Mouse (Mus musculus) liver, postnatal 0 days (tissue): Measurements from ENCODE around the gene Gm45711. TPM values are rescaled to one million over a fixed set of nuclear protein-coding genes. Genes with fewer than 3 reads are reported as not detected.

Experiments used
- ATAC-seq: fragments of 200-750 bp; cut with Nextera tagmentation; 2 replicates; pipeline ENCODE4 v1.8.0; 2017; ENCODE audit warnings: mild to moderate bottlenecking, moderate library complexity
- DNase-seq: peaks from one replicate; pipeline ENCODE4 v3.0.0-alpha.2; 2016
- H3K27ac ChIP-seq: fragments of 300-500 bp; sonication (generic); 2 replicates; pipeline ENCODE4 v1.5.1; 2014; ENCODE audit warnings: antibody characterized with exemption, moderate library complexity, mild to moderate bottlenecking, low read depth
- H3K27me3 ChIP-seq: fragments of 300-500 bp; sonication (generic); 2 replicates; pipeline ENCODE4 v1.6.1; 2014; ENCODE audit warnings: low read length, control low read depth, mixed read lengths; ENCODE audit not compliant: insufficient read depth
- H3K36me3 ChIP-seq: fragments of 300-500 bp; sonication (generic); replicated peaks from 2 replicates; pipeline ENCODE4 v1.6.1; 2014; ENCODE audit warnings: mild to moderate bottlenecking, control low read depth, low read length, moderate library complexity, mixed read lengths; ENCODE audit not compliant: insufficient read depth
- H3K4me1 ChIP-seq: fragments of 300-500 bp; sonication (generic); 2 replicates; pipeline ENCODE4 v1.6.1; 2014; ENCODE audit warnings: antibody characterized with exemption, mild to moderate bottlenecking, control low read depth; ENCODE audit not compliant: insufficient read depth
- H3K4me2 ChIP-seq: fragments of 300-500 bp; sonication (generic); 2 replicates; pipeline ENCODE4 v1.6.1; 2014; ENCODE audit warnings: low read depth, mild to moderate bottlenecking, low read length, moderate library complexity, mixed read lengths
- H3K4me3 ChIP-seq: fragments of 300-500 bp; sonication (generic); 2 replicates; pipeline ENCODE4 v1.5.1; 2014; ENCODE audit warnings: low read depth, low read length
- H3K9ac ChIP-seq: fragments of 300-500 bp; sonication (generic); replicated peaks from 2 replicates; pipeline ENCODE4 v1.6.1; 2014; ENCODE audit warnings: mild to moderate bottlenecking, moderate library complexity
- H3K9me3 ChIP-seq: fragments of 300-500 bp; sonication (generic); 2 replicates; pipeline ENCODE4 v1.6.1; 2016; ENCODE audit warnings: mild to moderate bottlenecking, control low read depth, low read length, mixed read lengths
- CTCF ChIP-seq: sonication (generic); IDR thresholded peaks from 2 replicates; pipeline ENCODE4 v1.5.1; 2016; ENCODE audit warnings: antibody characterized with exemption, low read depth
- EP300 ChIP-seq: IDR thresholded peaks from 2 replicates; pipeline ENCODE4 v1.6.1; 2016; ENCODE audit warnings: antibody characterized with exemption, low read depth, mild to moderate bottlenecking
- WGBS: fragments of 180-500 bp; shearing (Covaris S2); extraction: QIAGEN DNeasy Blood & Tissue Kit; methylation state at CpG from one replicate; pipeline ENCODE4 v1.1.7; 2014; ENCODE audit not compliant: insufficient replicate concordance; 5-methylcytosine and 5-hydroxymethylcytosine counted together
- polyA plus RNA-seq: library from polyadenylated mRNA; unstranded; fragments of >200 nt; fragmentation: Nextera tagmentation; extraction: Ambion mirVana; gene quantifications from 2 replicates; pipeline ENCODE4 v1.2.1, GENCODE M21; 2015

Gene Gm45711
- polyA plus RNA-seq, 1 experiment from 2014 or later = not detected

- DNase-seq (no peak), ATAC-seq (no peak)
- 65% methylated on average over 4 of the region's 4 CpGs for WGBS
- H3K9me3 ChIP-seq = no peaks in the 10 kb centered on the region
- peaks cover 63% of the 10 kb centered on the region for H3K36me3 ChIP-seq
- no peak overlapping the region for H3K4me3 ChIP-seq
- peak overlapping the region; percentile 65; the same call in 1 of the 2 replicates for H3K27ac ChIP-seq
- no peaks in the 10 kb centered on the region for H3K27me3 ChIP-seq
- no peak overlapping the region for H3K9ac ChIP-seq
- H3K4me1 ChIP-seq = peaks cover 2% of the 10 kb centered on the region; the same call in 1 of the 2 replicates
- TF ChIP-seq CTCF (no peak), EP300 (0 out of 2 replicates have a peak, but pooled peaks have one; percentile 15)
- H3K4me2 ChIP-seq = no peak overlapping the region
These were observed 77.8 kb downstream of the Gm45711 start for GRCm38 (mm10) chr8:104232039-104232438.

Other genes starting within 250 kb of the Gm45711 start
- 8.8 and 10.0 TPM in 2 replicates for gene Cdh5, start 208.5 kb downstream of the Gm45711 start, polyA plus RNA-seq
- not detected in 2 replicates for gene Bean1, start 139.6 kb downstream of the Gm45711 start, polyA plus RNA-seq
- gene Tk2, start 61.5 kb downstream of the Gm45711 start, polyA plus RNA-seq = 10.3 and 10.6 TPM in 2 replicates
- gene Cklf, start 59.2 kb downstream of the Gm45711 start, polyA plus RNA-seq = 16.7 and 17.3 TPM in 2 replicates
- gene Cmtm2a, start 16.9 kb downstream of the Gm45711 start, polyA plus RNA-seq = not detected in 2 replicates
- not detected in 2 replicates for gene Cmtm1, start 64 bp upstream of the Gm45711 start, polyA plus RNA-seq
- not detected in 2 replicates for gene Gm11020, start 11.5 kb upstream of the Gm45711 start, polyA plus RNA-seq
- gene Cmtm2b, start 12.1 kb upstream of the Gm45711 start, polyA plus RNA-seq = not detected in 2 replicates
- gene Cmtm3, start 29.3 kb upstream of the Gm45711 start, polyA plus RNA-seq = 24.9 and 25.0 TPM in 2 replicates
- gene Cmtm4, start 85.7 kb upstream of the Gm45711 start, polyA plus RNA-seq = 0.94 and 1.1 TPM in 2 replicates
- gene Dync1li2, start 133.0 kb upstream of the Gm45711 start, polyA plus RNA-seq = 7.7 and 8.4 TPM in 2 replicates
- gene Terb1, start 199.8 kb upstream of the Gm45711 start, polyA plus RNA-seq = 0.05 and 0.06 TPM in 2 replicates
- gene Nae1, start 224.6 kb upstream of the Gm45711 start, polyA plus RNA-seq = 24.3 and 24.4 TPM in 2 replicates
- gene Car7, start 224.6 kb upstream of the Gm45711 start, polyA plus RNA-seq = 2.1 and 3.5 TPM in 2 replicates